Comparison of ENCODE assay signal across 8 mouse cellular contexts in the genomic region with DNA sequence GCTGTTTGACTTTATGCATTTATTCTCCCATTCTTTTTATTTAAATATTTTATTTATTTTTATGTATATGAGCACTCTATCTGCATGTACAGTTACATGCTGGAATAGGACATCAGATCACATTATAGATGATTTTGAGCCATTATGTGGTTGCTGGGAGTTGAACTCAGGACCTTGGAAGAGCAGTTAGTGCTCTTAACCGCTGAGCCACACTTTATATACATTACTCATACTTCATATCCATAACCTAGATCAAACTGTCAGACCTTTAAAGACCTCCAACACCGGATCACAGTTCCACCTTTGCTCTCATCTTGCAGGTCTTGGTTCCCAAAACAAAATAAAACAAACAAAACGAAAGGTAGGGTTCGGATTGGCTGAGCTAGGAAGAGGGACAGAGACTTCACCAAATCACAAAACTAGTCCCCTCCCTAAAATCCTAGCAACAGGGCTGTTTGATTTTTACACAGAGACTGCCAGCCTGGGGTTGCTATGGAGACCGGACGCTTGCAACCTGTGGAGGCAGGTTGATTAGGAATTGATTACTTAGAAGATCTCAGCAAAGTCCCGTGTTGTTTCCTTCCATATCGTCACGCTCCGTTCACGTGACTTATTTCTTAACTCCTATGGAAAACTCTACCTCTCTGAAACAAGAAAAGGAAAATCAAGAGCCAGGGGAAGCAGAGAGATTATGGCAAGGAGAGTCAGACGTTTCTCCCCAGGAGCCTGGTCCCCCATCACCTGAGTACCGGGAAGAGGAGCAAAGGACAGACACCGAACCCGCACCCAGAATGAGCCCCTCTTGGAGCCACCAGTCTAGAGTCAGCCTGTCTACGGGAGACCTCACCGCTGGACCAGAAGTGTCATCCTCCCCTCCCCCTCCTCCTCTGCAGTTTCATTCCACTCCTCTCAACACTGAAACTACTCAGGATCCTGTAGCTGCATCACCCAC. TPM values are rescaled to one million over a fixed set of nuclear protein-coding genes. Genes with fewer than 3 reads are reported as not detected.
A peak's percentile ranks its signal among the peaks of the same experiment; 100 is the strongest.
DNase-seq lines count a peak whose midpoint lies in the region; ATAC-seq and TF ChIP-seq lines count a peak whose summit lies in the region.

Gene Rsph4a (plus strand): TSS at position 582 of the 952 bp plus-strand sequence.

- H3K4me2 ChIP-seq in kidney, embryonic 14.5 days (replicated peaks; ENCODE audit: low read depth, low read length) = peak within 1 kb of the TSS; percentile 57
- H3K4me2 ChIP-seq in limb, embryonic 11.5 days (ENCODE audit: low read depth, severe bottlenecking) = peak within 1 kb of the TSS; percentile 64
- H3K4me2 ChIP-seq in myocyte (ENCODE audit: low read depth) = peak within 1 kb of the TSS; percentile 66

- TF ChIP-seq POLR2A in cortical plate, adult 2 months (IDR thresholded peaks at IDR 0.05; ENCODE audit: extremely low read depth, insufficient read depth, low read length) = no peak
- no peak for TF ChIP-seq POLR2A in myocyte (IDR thresholded peaks at IDR 0.05; ENCODE audit: insufficient read length, low read depth)

- peak; percentile 75 to 77 for DNase-seq in cerebellum, postnatal 10 days
- DNase-seq in cerebellum, adult 18-20 months = no peak
- peak; percentile 78 for DNase-seq in heart, embryonic 10.5 days (ENCODE audit: low spot score)
- DNase-seq in limb, embryonic 11.5 days (ENCODE audit: low spot score) = peak; percentile 70
- peak; percentile 35 for DNase-seq in testis, postnatal 14 days (ENCODE audit: low spot score)

- H3K4me1 ChIP-seq in cortical plate, adult 2 months (ENCODE audit: control insufficient read depth, insufficient read depth, low read length) = no peaks in the 10 kb centered on the region
- H3K4me1 ChIP-seq in heart, embryonic 10.5 days = no peaks in the 10 kb centered on the region
- H3K4me1 ChIP-seq in kidney, embryonic 14.5 days (ENCODE audit: control insufficient read depth, insufficient read depth, low read length) = 0 out of 2 replicates have a peak, but pooled peaks cover 3% of the 10 kb centered on the region
- H3K4me1 ChIP-seq in limb, embryonic 11.5 days (ENCODE audit: control insufficient read depth, insufficient read depth, low read length) = no peaks in the 10 kb centered on the region

- no peaks in the 10 kb centered on the region for H3K36me3 ChIP-seq in heart, embryonic 10.5 days
- no peaks in the 10 kb centered on the region for H3K36me3 ChIP-seq in kidney, embryonic 14.5 days (ENCODE audit: control insufficient read depth, insufficient read depth, low read length)
- no peaks in the 10 kb centered on the region for H3K36me3 ChIP-seq in limb, embryonic 11.5 days (ENCODE audit: control insufficient read depth, insufficient read depth, low read length)
- no peaks in the 10 kb centered on the region for H3K36me3 ChIP-seq in myocyte (ENCODE audit: control insufficient read depth, insufficient read depth)

- WGBS in heart, embryonic 10.5 days = 8% methylated on average over 17 of the region's 17 CpGs
- 6% methylated on average over 17 of the region's 17 CpGs for WGBS in kidney, embryonic 14.5 days
- 7% methylated on average over 17 of the region's 17 CpGs for WGBS in limb, embryonic 11.5 days

- TF ChIP-seq CTCF in cortical plate, adult 2 months (IDR thresholded peaks at IDR 0.05; ENCODE audit: extremely low read depth, insufficient read depth, low read length) = no peak

- no peaks in the 10 kb centered on the region for H3K79me2 ChIP-seq in myocyte (ENCODE audit: control insufficient read depth, insufficient read depth)

- H3ac ChIP-seq in myocyte (ENCODE audit: control insufficient read depth, insufficient read length) = no peak within 1 kb of the TSS

- H3K9me3 ChIP-seq in heart, embryonic 10.5 days = no peaks in the 10 kb centered on the region
- no peaks in the 10 kb centered on the region for H3K9me3 ChIP-seq in kidney, embryonic 14.5 days (ENCODE audit: control insufficient read depth, low read length)
- no peaks in the 10 kb centered on the region for H3K9me3 ChIP-seq in limb, embryonic 11.5 days (ENCODE audit: control insufficient read depth, low read length)

- peak within 1 kb of the TSS; percentile 63 for H3K4me3 ChIP-seq in cortical plate, adult 2 months (ENCODE audit: insufficient read depth, low read length)
- H3K4me3 ChIP-seq in heart, embryonic 10.5 days = peak within 1 kb of the TSS; percentile 61
- peak within 1 kb of the TSS; percentile 40 for H3K4me3 ChIP-seq in kidney, embryonic 14.5 days (ENCODE audit: low read length)
- H3K4me3 ChIP-seq in limb, embryonic 11.5 days (ENCODE audit: low read depth, low read length) = peak within 1 kb of the TSS; percentile 28
- H3K4me3 ChIP-seq in myocyte = peak within 1 kb of the TSS; percentile 11

- 0 out of 2 replicates have a peak within 1 kb of the TSS, but pooled peaks have one; percentile 12 for H3K9ac ChIP-seq in kidney, embryonic 14.5 days (ENCODE audit: low read depth, low read length)
- H3K9ac ChIP-seq in limb, embryonic 11.5 days (ENCODE audit: low read length) = no peak within 1 kb of the TSS

- no peak within 1 kb of the TSS for H3K27ac ChIP-seq in cortical plate, adult 2 months (ENCODE audit: insufficient read depth, low read length)
- H3K27ac ChIP-seq in heart, embryonic 10.5 days = no peak within 1 kb of the TSS
- H3K27ac ChIP-seq in kidney, embryonic 14.5 days (ENCODE audit: low read depth, low read length) = no peak within 1 kb of the TSS
- no peak within 1 kb of the TSS for H3K27ac ChIP-seq in limb, embryonic 11.5 days (replicated peaks; ENCODE audit: low read depth, low read length)

- H3K27me3 ChIP-seq in heart, embryonic 10.5 days (ENCODE audit: insufficient read depth, poor library complexity, severe bottlenecking) = no peaks in the 10 kb centered on the region
- H3K27me3 ChIP-seq in kidney, embryonic 14.5 days (ENCODE audit: control insufficient read depth, insufficient read depth, low read length) = no peaks in the 10 kb centered on the region
- no peaks in the 10 kb centered on the region for H3K27me3 ChIP-seq in limb, embryonic 11.5 days (ENCODE audit: control insufficient read depth, insufficient read depth, low read length)
- no peaks in the 10 kb centered on the region for H3K27me3 ChIP-seq in myocyte (ENCODE audit: control insufficient read depth, insufficient read depth, insufficient read length)

- ATAC-seq in kidney, embryonic 14.5 days (ENCODE audit: low FRiP score, low TSS enrichment) = peak; percentile 98
- peak; percentile 88 for ATAC-seq in limb, embryonic 11.5 days (ENCODE audit: insufficient number of reproducible peaks, low FRiP score, low TSS enrichment, low read depth)

TF ChIP-seq in myocyte, 11 proteins besides CTCF, POLR2A, EP300 and RAD21:
- TF ChIP-seq TCF3 (IDR thresholded peaks at IDR 0.05; ENCODE audit: insufficient read length, low read depth) (no peak), USF1 (IDR thresholded peaks at IDR 0.05; ENCODE audit: low read depth) (no peak), MYOG (IDR thresholded peaks at IDR 0.05; ENCODE audit: control insufficient read depth in 1 of 3, insufficient read depth in 1 of 3, insufficient read length in 2 of 3, low read depth in 2 of 3) (no peak), POLR2AphosphoS2 (IDR thresholded peaks at IDR 0.05; ENCODE audit: insufficient read length, low read depth) (no peak), REST (IDR thresholded peaks at IDR 0.05; ENCODE audit: insufficient read depth, insufficient read length) (no peak), MYOD1 (IDR thresholded peaks at IDR 0.05; ENCODE audit: control insufficient read depth in 1 of 3, insufficient read length in 2 of 3, low read depth in 2 of 3) (no peak), MAX (IDR thresholded peaks at IDR 0.05; ENCODE audit: low read depth) (no peak), E2F4 (IDR thresholded peaks at IDR 0.05; ENCODE audit: insufficient read depth) (no peak), SRF (IDR thresholded peaks at IDR 0.05; ENCODE audit: control insufficient read depth, insufficient read length, low read depth) (no peak), TCF12 (IDR thresholded peaks at IDR 0.05; ENCODE audit: insufficient read depth, poor library complexity, severe bottlenecking) (no peak), CEBPB (IDR thresholded peaks at IDR 0.05; ENCODE audit: insufficient read depth, poor library complexity, severe bottlenecking) (no peak)

RNA-seq across cellular contexts. Expression of gene Rsph4a, which starts in this region (rescaled TPM):
- polyA plus RNA-seq in cortical plate, adult 2 months (2012; rRNA removed) = 0.49 and 1.0 TPM in 2 replicates
- polyA plus RNA-seq in heart, embryonic 10.5 days (2016; fragmentation: Nextera tagmentation; extraction: Ambion mirVana) = not detected in 2 replicates
- polyA plus RNA-seq in kidney, embryonic 14.5 days (2014; fragmentation: Nextera tagmentation; extraction: Ambion mirVana) = 0.06 TPM in 1 of 2 replicates, not detected in the other
- not detected in 2 replicates for polyA plus RNA-seq in limb, embryonic 11.5 days (2014; fragmentation: Nextera tagmentation; extraction: Ambion mirVana)
- 0.01 TPM for polyA plus RNA-seq in myocyte (2012; fragmentation: generic; extraction: Trizol)

Comparison
In these comparisons a context has a peak if more than half of its experiments do, and no peak if none do; other contexts are left out.
1. DNase-seq: peak in cerebellum, postnatal 10 days (2 of 2) and testis, postnatal 14 days (single experiment); none in cerebellum, adult 18-20 months (0 of 2).
2. Peak in DNase-seq and H3K4me3 ChIP-seq in heart, embryonic 10.5 days; RNA of the gene not detected or under 1 TPM.
3. Peak in ATAC-seq, H3K4me3 ChIP-seq, H3K9ac ChIP-seq and H3K4me2 ChIP-seq in kidney, embryonic 14.5 days; RNA of the gene not detected or under 1 TPM.
4. Peak in DNase-seq, ATAC-seq, H3K4me3 ChIP-seq and H3K4me2 ChIP-seq in limb, embryonic 11.5 days; RNA of the gene not detected or under 1 TPM.
5. H3K4me3 ChIP-seq: peak in every context shown above with its lines; median percentile 63 in cortical plate, adult 2 months; 61 in heart, embryonic 10.5 days; 40 in kidney, embryonic 14.5 days; 28 in limb, embryonic 11.5 days; 11 in myocyte.
6. Peak in every context shown above with its lines, with median percentiles within 50 percentile points of each other: H3K4me2 ChIP-seq.